Mouse (Mus musculus): ENCODE data around the gene Nrxn3.

The Nrxn3 gene

DNA sequence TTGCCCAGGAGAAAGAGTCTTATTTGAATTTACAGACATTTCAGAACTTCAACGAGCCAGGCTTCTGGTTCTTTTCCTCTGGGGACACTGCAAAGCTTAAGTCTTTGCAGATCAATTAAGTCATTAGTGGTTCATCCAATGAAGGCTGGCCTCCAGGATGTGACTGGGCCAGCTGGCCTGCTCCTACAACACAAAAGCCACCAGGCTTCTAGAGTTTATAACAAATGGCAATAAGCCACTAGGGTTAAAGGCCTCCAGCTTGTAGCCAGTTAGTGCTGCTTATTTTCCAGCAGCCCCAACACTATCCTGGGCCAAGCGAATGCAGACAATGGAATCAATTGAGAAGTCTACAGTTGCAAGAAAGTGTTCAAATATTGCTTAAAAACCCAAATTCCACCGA lies 1304.3 kb downstream of the Nrxn3 start:
- DNase-seq (ENCODE audit: inconsistent age in 2 of 2, low spot score in 1 of 2) = peak; percentile 2 to 21

DNA sequence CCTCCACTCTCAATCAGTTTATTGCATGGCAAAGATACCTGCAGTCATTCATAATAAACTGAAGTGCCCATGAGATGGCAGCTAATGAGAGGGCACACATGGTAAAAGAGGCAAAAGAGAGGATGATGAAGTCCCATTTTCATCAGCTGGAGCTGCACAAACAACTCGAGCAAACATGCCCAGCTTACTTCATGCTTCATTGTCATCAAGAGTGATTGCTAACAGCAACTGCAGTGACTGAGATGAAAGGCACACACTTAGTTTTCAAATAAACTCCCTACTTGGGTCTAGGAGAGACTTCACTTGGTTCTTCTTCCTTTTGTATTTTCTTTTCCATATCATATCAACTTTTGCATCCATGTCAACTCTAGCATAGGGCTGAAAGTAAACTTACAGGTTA lies 1318.4 kb downstream of the Nrxn3 start:
- no peak for DNase-seq (ENCODE audit: inconsistent age in 2 of 2, low spot score in 1 of 2)

DNA sequence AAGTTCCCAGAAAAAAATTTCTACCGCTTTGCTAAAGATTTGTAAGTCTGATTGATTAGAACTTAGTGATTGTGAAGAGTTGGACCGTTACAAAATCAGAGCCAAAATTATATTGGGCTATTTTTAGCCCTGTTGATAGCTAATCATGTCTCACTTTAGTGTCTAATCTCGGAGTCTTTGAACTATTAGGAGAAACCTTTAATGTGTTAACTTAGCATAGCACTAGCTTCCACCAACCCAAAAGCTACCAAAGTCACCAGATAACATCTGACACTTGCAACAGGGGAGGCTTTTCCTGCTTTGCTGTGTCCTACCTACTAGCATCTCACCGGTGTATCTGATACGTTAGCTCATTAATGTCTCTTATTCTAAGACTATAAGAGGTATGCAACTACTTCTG lies 1333.6 kb downstream of the Nrxn3 start:
- no peak for DNase-seq (ENCODE audit: inconsistent age in 2 of 2, low spot score in 1 of 2)

DNA sequence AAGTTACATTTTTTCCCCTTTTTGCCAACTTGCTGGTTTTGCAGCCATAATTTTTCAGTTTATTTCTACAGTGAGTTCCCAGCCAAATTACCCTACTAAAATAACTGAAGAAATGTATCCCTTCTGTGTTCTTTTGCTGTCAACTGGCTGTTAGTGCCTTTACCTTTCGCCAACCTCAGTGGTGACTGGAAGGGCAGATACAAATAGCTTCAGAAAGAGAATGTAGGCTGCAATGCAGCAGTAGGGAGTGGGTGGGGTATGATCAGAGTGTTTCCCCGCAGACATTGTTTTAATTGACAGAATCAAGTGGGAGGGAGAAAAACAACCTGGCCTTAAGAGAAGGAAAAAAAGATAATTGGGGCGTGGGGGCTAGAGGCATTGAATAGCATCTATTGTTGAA lies 1337.1 kb downstream of the Nrxn3 start:
- DNase-seq (ENCODE audit: inconsistent age in 2 of 2, low spot score in 1 of 2) = no peak

DNA sequence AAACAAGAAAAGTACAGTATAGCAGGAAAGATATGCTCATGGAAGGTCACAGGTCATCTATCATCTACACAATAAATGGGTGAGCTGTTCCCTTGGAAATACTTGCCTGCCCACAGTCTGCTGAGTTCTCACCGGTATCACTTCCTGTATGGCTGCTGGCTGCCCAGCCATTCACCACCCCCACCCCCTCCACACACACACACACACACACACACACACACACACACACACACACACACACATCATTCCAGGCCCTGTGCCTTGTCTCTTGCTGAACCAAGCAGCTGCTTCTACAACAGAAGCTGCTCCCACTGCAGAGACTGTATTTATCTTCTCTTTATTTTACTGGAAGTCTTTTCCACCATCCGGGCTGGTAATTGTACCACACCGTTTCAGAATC lies 1338.6 kb downstream of the Nrxn3 start:
- DNase-seq (ENCODE audit: inconsistent age in 2 of 2, low spot score in 1 of 2) = no peak

DNA sequence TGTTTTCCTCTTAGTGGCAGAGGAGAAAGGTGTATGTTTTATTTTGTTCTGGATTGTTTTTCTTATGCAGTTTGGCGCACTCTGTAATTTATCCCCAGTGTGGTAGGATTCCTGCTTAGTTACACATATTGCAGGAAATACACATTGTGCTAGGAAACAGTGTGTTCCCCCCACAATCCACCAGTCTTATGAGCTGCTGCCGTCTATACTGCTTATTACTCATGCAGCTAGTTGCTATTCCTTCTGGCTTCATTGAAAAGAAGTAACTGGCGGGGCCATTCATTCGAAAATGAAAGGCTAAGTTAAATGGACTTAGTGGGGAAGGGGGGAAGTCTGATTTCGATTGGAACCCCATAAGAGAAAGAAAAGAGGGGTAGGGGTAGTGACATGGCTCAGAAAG lies 1339.5 kb downstream of the Nrxn3 start:
- no peak for DNase-seq (ENCODE audit: inconsistent age in 2 of 2, low spot score in 1 of 2)

DNA sequence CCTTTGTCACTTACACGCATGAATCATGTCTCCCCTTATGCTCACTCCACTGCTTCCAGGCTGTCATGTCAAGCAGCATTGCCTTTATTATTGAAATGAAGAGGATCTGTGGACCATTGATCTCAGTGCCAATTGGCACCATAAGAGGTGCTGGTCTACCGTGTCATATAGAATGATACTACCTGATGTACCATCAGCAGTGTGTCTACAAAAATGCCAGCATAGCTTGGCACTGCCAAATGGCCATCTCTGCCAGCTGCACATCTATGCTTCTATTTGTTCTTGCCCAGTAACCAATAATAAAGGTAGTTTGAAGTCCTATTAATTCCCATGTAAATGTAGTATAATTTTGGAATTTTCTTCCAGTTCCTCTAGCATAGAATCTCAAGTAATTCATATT lies 1340.8 kb downstream of the Nrxn3 start:
- no peak for DNase-seq (ENCODE audit: inconsistent age in 2 of 2, low spot score in 1 of 2)

DNA sequence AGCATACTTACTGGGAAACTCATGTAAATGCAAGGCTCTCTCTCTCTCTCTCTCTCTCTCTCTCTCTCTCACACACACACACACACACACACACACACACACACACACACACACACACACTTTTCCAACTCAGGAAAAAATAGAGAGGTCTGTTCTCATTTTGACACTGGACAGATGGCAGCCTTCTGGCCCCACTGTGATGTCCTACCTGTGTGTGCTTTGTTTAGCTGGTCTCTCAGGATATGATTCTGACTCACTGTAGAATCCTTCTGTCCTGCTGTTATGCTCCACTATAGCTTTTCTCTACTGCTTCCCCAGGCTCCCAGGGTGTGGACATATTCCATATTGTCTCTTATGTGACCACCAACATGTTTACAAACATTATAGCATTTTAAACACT lies 1363.2 kb downstream of the Nrxn3 start:
- no peak for DNase-seq (ENCODE audit: inconsistent age in 2 of 2, low spot score in 1 of 2)

DNA sequence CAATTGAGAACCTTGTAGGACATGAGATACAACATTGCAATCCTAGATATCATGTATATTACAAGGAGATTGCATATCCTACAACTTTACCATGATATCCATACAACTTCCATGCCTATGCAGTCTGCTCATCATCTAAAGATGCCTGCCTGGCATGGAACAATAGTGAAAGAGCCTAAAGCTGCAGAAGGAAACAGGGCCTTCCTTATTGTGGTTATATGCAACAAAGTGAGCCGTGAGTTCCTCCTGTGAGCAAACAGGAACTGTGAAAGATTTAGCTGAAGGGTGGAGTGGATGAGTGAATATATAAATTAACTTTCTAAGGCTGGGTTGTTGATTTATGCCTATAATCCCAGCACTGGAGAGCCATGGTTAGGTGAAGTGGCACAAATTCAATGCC lies 1373.1 kb downstream of the Nrxn3 start:
- DNase-seq (ENCODE audit: inconsistent age in 2 of 2, low spot score in 1 of 2) = no peak

DNA sequence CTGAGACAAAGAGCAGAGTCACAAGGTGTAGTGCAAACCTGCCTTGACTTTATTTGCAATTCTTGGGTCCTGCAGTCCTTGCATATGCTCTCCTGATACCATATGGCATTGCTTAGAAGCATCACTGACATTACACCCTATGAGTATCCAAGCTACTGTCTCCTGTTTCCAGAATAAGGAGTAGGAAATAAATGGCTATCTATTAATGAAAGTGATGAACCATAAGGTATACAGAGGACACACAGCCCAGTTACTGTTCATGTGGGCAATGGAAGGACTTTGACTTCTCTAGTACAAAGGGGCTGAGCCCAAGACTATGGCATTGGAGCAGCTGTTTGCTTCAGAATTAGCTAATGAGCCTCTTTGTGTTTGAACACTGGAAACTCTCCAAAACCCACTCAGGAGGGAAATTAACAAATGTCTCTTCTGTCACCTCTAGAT lies 1390.7 kb downstream of the Nrxn3 start:
- no peak for DNase-seq (ENCODE audit: inconsistent age in 2 of 2, low spot score in 1 of 2)

DNA sequence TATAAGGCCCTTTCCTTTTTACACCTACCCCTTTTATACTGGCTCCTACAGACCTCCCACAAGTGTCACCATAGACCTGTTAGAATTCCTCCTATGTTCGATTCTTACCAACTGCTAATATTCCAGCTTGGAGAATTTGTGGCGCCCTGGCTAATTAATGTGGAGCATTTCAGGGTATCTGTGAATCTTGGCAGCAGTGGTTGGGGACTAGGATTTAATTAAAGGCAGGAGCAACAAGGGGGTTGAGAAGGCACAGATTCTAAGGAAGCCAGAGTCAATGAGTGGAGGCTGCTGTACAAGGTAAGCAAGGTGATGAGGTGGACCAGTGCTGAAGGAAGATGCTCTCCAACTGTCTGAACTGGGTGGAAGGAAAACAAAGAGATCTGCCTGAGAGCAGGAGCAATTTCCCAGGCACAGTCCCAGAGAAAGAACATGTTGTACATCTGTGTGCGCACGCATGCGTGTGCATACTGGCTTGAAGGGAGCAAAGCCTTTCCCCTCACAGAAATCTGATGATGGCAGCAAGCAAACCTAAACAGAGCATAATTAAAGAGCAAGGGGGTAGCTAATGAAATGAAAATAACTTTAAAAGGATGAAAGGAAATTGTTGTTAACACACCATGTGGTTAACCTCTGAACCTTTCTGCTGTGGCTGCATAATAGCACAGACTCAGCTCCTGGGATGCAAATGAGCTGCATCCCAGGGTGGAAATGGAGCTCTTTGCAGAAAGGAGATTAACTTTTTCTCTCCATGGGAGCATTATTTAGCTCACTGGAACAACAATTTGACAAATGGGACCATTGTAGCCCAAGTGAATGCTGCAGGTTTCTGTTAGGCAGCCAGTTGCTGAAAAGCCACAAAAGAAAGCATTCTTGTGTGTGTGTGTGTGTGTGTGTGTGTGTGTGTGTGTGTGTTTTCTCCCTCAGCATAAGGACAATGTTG lies 1409.5 kb downstream of the Nrxn3 start:
- no peak for DNase-seq (ENCODE audit: inconsistent age in 2 of 2, low spot score in 1 of 2)

DNA sequence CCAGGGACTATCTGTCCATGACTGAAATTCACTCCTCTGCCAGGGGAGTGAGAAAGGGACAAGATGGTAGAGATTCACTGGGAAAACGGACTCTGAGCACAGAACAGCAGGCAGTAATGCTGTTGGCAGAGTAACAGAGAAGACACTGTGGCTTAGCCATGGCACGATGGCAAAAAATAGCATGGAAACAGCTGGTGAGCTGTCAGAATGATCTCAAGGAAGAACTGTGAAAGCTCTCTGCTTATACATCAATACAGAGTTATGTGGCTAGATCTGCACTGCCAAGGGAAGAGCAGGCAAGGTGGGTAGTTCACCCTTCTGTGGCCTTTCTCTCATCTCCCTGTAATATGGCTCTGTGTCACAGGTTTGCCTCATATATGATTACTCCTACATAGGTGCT lies 1419.3 kb downstream of the Nrxn3 start:
- no peak for DNase-seq (ENCODE audit: inconsistent age in 2 of 2, low spot score in 1 of 2)

DNA sequence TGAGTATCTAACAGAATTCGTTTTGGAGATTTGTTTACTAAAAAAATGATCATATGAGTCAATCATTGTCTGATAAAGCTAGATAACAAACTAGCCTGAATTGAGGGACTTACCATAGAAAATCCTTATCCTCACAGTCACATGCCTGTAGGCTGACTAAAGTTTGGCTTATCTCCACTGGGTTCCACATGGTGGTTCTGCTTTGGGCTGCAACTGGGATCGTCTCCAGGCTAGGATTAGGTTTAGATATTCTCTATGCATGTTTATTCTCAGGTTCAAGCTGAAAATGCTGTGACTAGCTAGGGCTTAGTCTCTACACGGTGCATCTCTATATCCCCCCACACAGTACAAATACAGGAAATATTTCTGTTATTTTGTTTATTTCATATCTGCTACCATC lies 1421.6 kb downstream of the Nrxn3 start:
- no peak for DNase-seq (ENCODE audit: inconsistent age in 2 of 2, low spot score in 1 of 2)

DNA sequence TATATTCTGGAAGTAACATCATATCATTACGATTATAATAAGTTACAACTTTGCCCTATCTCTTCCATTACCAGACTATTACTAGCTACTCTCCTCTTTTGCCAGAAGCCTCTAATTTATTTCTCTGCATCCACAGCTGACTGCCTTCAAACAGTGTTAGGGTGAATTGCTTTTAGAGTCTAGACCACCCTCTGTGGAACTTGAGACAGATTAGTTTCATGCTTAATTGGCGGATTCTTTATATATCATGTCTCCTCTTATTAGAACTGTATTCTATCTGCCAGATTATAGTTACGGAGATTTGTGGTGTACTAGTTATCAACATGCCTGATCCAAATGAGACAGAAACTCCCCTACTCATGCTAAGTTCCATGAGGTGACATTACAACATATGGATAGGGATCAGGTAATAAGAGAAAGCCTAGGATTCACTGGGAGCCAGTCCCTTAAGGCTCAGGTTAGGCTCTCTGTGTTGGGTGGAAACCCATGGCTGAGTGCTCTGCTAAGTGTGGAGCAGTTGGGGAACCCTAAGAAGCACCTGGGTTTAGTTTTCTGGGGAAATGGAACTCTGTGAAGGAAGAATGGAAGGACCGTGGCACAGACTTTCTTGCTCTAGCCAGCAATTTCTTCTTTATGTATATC lies 1435.6 kb downstream of the Nrxn3 start:
- DNase-seq (ENCODE audit: inconsistent age in 2 of 2, low spot score in 1 of 2) = no peak

DNA sequence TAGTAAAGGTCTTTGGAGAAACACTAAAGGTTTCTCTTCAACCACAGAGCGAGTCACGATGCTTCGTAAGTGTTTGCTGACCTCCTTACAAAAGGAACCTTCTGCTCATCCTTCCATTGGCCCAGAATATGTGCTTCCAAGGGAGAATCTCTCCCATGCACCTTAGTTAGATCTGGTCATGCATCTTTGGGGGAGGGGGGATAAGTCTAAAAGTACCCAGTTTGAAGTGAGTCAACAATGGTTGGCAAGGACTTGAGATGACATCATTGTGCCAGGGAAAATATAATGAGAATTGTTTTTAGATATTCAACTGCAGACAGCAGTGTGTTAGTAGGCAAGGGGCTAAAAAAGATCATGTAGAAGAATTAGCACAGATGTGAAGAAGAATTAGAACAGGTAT lies 1437.2 kb downstream of the Nrxn3 start:
- no peak for DNase-seq (ENCODE audit: inconsistent age in 2 of 2, low spot score in 1 of 2)

DNA sequence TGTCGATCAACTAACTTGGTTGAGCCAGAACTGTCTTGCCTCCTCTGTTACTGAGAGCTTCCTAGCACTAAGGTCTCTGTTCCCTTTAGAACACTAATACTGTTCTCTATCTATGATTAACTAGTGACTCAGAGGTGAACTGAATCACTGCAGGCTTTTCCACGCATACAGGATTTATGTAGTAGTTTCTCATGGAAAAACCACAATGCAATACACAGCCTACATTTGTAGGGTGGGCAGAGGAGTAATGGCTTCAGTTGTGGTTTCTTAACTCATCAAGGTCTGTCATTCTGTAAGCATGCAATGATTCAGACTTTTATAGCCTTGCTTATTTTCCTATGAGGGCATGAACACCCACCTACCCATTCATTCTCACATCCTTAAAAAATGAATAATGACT lies 1443.4 kb downstream of the Nrxn3 start:
- no peak for DNase-seq (ENCODE audit: inconsistent age in 2 of 2, low spot score in 1 of 2)

DNA sequence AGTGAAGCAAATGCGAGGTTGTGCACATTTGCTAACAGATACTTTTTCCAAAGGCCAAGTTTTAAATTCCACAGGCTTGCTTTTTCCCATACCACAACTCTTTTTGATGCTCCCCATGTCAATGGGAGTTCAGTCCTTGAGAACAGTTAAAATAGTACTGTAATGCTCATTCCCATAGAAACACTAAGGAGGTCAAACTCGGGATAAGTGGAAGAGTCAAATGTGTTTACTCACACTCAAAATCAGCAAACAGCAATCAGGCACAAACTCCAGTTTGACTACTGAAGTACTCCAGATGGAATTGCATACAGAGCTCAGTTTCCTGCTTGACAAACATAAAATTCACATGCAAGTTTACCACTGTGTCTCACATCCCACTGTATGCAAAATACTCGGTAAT lies 1458.9 kb downstream of the Nrxn3 start:
- DNase-seq (ENCODE audit: inconsistent age in 2 of 2, low spot score in 1 of 2) = no peak

DNA sequence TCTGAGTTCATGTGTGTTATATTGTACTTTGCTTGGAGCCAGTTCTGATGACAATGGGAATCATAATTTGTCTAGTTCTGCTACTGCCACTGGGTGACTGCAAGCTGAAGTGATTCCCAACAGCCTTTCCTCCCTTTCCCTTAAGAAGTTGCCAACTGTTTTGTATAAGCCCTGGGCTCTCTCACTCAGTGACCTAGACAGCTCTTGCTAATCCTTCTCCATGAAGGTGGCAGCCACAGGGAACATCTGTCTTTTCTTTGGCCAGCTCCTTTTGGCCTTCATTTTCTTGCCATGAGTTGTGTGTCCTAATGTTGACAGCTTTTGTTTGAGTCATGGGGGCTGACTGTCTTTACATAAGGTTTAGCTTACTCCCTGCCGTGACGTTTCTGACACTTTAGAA lies 1460.3 kb downstream of the Nrxn3 start:
- DNase-seq (ENCODE audit: inconsistent age in 2 of 2, low spot score in 1 of 2) = no peak

DNA sequence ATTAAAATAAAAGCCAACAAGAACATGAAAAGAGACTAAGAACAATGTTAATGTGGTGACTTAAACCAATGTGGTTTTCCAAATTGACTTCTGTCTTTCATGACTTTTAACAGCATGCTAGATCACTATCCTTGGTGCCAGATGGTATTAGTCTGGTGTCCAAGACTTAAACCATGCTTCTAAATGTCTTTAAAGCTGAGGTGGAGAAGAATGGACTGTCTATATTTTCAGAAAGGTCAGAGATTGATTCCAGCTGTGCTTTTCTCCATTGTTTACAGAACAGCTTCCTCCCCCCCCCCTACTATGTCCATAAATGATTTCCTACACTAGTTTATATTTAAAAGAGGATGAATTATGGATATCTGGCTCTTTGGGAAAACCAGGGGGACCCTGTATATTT lies 1473.5 kb downstream of the Nrxn3 start:
- DNase-seq (ENCODE audit: inconsistent age in 2 of 2, low spot score in 1 of 2) = no peak

DNA sequence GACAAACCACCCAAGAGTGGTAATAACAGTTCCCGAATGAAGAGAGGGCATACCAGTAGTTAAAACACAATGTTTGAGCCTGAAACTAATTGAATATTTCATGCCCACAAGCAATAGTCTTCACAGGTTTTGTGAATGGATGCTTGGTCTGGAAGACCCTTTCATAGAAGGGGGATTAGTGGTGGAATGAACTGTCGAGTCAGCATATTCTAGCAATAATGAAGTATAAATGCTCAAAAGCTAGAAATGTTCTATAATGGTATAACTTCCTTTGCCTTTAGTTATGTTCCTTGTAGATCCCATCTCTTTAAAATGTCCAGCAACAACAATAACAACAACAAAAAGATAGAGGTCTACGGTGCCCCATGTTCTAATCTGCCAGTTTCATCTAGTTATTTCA lies 1475.3 kb downstream of the Nrxn3 start:
- no peak for DNase-seq (ENCODE audit: inconsistent age in 2 of 2, low spot score in 1 of 2)

DNA sequence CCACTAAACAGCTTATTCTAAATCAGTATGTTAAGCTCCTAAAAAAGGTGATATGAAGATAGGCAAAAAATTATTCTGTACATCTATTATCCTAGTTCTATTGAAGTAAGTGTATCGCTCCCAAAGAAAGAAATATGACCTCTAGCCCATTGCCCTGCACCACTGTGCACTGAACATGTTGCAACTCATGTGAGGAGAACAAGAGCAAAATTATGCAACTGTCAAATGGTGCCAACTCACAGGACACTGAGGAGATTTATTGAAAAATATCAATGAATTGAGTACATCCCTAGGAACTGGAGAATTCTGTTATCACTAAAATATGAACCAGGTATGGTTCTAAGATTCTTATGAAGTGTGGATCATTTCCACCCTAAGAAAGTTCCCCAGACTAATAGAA lies 1479.8 kb downstream of the Nrxn3 start:
- DNase-seq (ENCODE audit: inconsistent age in 2 of 2, low spot score in 1 of 2) = peak in 1 of 2 experiments; percentile 27

DNA sequence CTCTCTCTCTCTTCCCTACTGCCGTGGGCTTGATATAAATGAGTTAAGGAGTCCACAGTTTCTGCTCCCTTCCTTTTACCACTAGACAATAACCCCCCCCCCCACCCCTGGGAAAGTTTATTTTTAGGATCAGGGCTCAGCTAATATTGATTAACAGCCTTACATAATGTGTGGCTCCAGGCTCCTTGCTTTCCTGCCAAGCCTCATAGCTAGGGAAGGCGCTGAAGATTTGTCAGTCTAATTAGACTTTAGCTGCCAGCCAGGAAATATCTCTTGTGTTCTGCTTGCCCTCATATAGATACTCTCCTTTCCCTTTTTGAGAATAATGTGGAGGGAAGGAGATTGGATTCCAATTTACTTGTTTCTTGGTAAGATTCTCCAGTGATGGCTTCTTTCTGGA lies 1488.7 kb downstream of the Nrxn3 start:
- no peak for DNase-seq (ENCODE audit: inconsistent age in 2 of 2, low spot score in 1 of 2)

DNA sequence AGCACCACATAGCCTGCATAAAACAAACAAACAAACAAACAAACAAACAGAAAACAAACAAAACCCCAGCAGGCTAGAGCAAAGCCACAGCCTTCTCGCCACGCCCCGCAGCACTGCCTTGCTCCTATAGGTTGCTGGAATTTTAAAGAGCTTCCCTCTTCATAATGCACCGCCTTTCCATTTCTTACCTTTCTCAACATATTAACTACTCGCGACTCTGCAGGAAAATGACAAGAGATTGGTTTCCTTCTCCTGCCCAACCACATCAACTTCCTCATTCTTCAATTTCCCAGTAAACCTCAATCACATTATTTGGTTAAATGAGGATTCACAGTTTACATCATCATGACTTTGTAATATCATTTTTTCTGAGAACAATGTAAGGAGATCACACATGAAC lies 1494.4 kb downstream of the Nrxn3 start:
- DNase-seq (ENCODE audit: inconsistent age in 2 of 2, low spot score in 1 of 2) = no peak
